Mouse (Mus musculus) G1E (cell line): ENCODE measurements around the gene Selenok.

Source experiments
- CTCF ChIP-seq: IDR thresholded peaks from 2 replicates; pipeline ENCODE4 v1.5.1; 2012; ENCODE audit warnings: low read depth, low read length, inconsistent platforms, mixed read lengths
- TAL1 ChIP-seq: conservative IDR thresholded peaks from 2 replicates; pipeline ENCODE4 v1.6.1; 2012; ENCODE audit warnings: low read depth, low read length, inconsistent platforms, mixed read lengths

DNA sequence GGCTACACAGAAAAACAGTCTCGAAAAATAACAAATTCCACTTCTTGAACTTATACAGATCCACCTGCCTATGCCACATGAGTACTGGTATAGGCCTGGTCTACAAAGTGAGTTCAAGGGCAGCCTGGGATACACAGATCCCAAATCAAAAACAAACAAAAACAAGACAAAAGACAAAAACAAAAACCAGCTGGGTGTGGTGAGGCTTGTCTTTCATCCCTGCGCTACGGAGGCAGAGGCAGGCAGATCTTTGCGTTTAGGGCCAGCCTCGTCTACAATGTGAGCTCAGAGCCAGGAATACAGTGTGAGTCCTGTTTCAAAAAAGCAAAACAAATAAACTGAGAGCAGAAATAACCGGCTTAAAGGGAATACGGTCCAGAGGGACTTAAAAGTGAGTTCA, 497 bp upstream of the Selenok start:
- TF ChIP-seq CTCF (no peak), TAL1 (no peak)
